Mouse (Mus musculus) intestine, postnatal 0 days (tissue): ENCODE measurements around the gene Cxadr. TPM values are rescaled to one million over a fixed set of nuclear protein-coding genes. Genes with fewer than 3 reads are reported as not detected.

Source experiments
- ATAC-seq: fragments of 200-750 bp; cut with Nextera tagmentation; 2 replicates; pipeline ENCODE4 v1.8.0; 2017; ENCODE audit warnings: mild to moderate bottlenecking, moderate TSS enrichment, moderate library complexity
- H3K27ac ChIP-seq: fragments of 300-500 bp; sonication (generic); 2 replicates; pipeline ENCODE4 v1.5.1; 2014; ENCODE audit warnings: mild to moderate bottlenecking, low read depth, low read length, moderate library complexity
- H3K27me3 ChIP-seq: fragments of 300-500 bp; sonication (generic); replicated peaks from 2 replicates; pipeline ENCODE4 v1.6.1; 2014; ENCODE audit warnings: low read length, mixed read lengths; ENCODE audit not compliant: control insufficient read depth, insufficient read depth
- H3K36me3 ChIP-seq: fragments of 300-500 bp; sonication (generic); 2 replicates; pipeline ENCODE4 v1.6.1; 2014; ENCODE audit warnings: mild to moderate bottlenecking, moderate library complexity; ENCODE audit not compliant: control insufficient read depth, insufficient read depth
- H3K4me1 ChIP-seq: fragments of 300-500 bp; sonication (generic); replicated peaks from 2 replicates; pipeline ENCODE4 v1.6.1; 2014; ENCODE audit warnings: antibody characterized with exemption, low read length, mixed read lengths; ENCODE audit not compliant: control insufficient read depth, insufficient read depth
- H3K4me2 ChIP-seq: fragments of 300-500 bp; sonication (generic); replicated peaks from 2 replicates; pipeline ENCODE4 v1.6.1; 2014; ENCODE audit warnings: low read depth, mild to moderate bottlenecking, moderate library complexity
- H3K4me3 ChIP-seq: fragments of 300-500 bp; sonication (generic); 2 replicates; pipeline ENCODE4 v1.5.1; 2014; ENCODE audit warnings: low read depth, low read length
- H3K9ac ChIP-seq: fragments of 300-500 bp; sonication (generic); 2 replicates; pipeline ENCODE4 v1.6.1; 2014; ENCODE audit warnings: mild to moderate bottlenecking, low read depth, low read length
- H3K9me3 ChIP-seq: fragments of 300-500 bp; sonication (generic); 2 replicates; pipeline ENCODE4 v1.6.1; 2016; ENCODE audit warnings: mixed run types; ENCODE audit not compliant: control insufficient read depth
- CTCF ChIP-seq: sonication (generic); IDR thresholded peaks from 2 replicates; pipeline ENCODE4 v1.5.1; 2016; ENCODE audit warnings: low read depth, mild to moderate bottlenecking, control low read depth, antibody characterized with exemption, moderate library complexity
- WGBS: fragments of 180-500 bp; shearing (Covaris S2); extraction: QIAGEN DNeasy Blood & Tissue Kit; methylation state at CpG from one replicate; pipeline ENCODE4 v1.1.7; 2014; 5-methylcytosine and 5-hydroxymethylcytosine counted together
- polyA plus RNA-seq: library from polyadenylated mRNA; unstranded; fragments of >200 nt; fragmentation: Nextera tagmentation; extraction: Ambion mirVana; gene quantifications from 2 replicates; pipeline ENCODE4 v1.2.1, GENCODE M21; 2015

Cxadr gene
- polyA plus RNA-seq, 1 experiment from 2014 or later: 55.9 TPM

- TF ChIP-seq CTCF: no peak
- H3K9me3 ChIP-seq: no peaks in the 10 kb centered on the region
- H3K27ac ChIP-seq: no peak overlapping the region
- ATAC-seq: no peak
- H3K4me3 ChIP-seq: no peak overlapping the region
- H3K4me1 ChIP-seq: no peaks in the 10 kb centered on the region
- H3K36me3 ChIP-seq: peaks cover 26% of the 10 kb centered on the region
- H3K9ac ChIP-seq: no peak overlapping the region
- no peak overlapping the region for H3K4me2 ChIP-seq
- H3K27me3 ChIP-seq: no peaks in the 10 kb centered on the region
- WGBS: 62% methylated on average over 7 of the region's 7 CpGs
These were observed 70.3 kb downstream of the Cxadr start for GRCm38 (mm10) chr16:78371491-78372046.

DNA sequence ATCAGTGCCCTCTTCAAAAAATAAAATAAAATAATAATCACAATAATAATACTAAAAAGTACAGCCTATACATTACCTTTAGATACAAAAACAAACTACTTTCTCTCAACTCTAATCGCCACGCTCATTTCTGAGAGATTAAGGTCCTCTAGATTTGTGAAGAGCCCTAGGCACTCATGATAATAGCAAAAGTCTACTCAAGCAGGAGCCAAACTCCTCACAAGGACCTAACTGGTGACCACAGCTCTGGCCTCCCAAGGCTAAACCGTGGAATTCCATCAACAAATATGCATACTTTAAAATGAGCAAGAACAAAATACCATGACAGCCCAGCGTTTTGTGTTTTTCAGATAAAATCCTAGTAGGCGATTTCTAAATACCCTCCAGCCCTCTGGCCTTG is 71.5 kb downstream of the Cxadr start:
- TF ChIP-seq CTCF: no peak
- H3K4me3 ChIP-seq: no peak overlapping the region
- H3K4me1 ChIP-seq: no peaks in the 10 kb centered on the region
- no peak for ATAC-seq
- no peak overlapping the region for H3K4me2 ChIP-seq
- no peaks in the 10 kb centered on the region for H3K9me3 ChIP-seq
- 92% methylated on average over 5 of the region's 5 CpGs for WGBS
- H3K36me3 ChIP-seq: peaks cover 20% of the 10 kb centered on the region
- H3K27me3 ChIP-seq: no peaks in the 10 kb centered on the region
- no peak overlapping the region for H3K27ac ChIP-seq
- H3K9ac ChIP-seq: no peak overlapping the region

DNA sequence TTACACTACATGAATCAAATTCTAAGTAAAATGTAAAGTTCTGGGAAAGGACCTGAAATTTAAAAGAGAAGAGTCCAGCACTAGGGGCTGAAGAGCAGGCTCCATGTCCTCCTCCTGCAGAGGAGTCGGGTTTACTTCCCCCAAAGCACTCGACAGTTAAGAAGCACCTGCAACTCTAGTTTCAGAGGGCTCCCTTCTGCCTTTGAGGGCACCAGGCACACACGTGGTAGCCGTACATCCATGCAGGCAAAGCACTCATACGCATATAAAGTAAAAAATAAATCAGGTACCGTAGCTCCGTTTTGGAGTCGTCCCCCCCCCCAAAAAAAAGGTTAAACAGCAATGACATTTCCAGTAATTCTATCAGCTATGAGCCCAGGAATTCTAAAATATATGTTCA is 72.5 kb downstream of the Cxadr start:
- H3K4me1 ChIP-seq: no peaks in the 10 kb centered on the region
- no peak overlapping the region for H3K4me3 ChIP-seq
- H3K27ac ChIP-seq: no peak overlapping the region
- H3K4me2 ChIP-seq: no peak overlapping the region
- H3K9ac ChIP-seq: no peak overlapping the region
- no peak for TF ChIP-seq CTCF
- no peaks in the 10 kb centered on the region for H3K27me3 ChIP-seq
- WGBS: 75% methylated on average over 8 of the region's 8 CpGs
- H3K36me3 ChIP-seq: peaks cover 19% of the 10 kb centered on the region
- no peaks in the 10 kb centered on the region for H3K9me3 ChIP-seq
- no peak for ATAC-seq

DNA sequence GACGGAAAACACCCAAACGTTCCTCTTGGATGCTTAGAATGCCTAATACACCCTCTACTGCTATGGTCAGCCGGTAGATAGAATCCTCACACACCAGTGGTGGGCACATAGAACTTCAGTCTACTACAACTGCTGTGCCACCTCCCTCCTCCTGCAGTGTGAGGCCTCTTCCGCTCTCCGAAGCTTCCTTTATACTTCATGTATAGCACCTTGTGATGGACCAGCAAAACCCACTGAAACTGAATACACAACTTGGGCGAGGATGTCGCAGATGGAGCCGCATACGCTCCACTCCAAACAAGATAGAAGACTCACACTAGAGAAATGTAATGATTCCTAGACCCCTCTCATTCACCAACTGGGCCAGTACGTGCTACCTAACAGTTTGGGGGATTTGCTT is 73.9 kb downstream of the Cxadr start:
- H3K9ac ChIP-seq: 0 out of 2 replicates have a peak overlapping the region, but pooled peaks have one; percentile 98
- no peaks in the 10 kb centered on the region for H3K4me1 ChIP-seq
- no peaks in the 10 kb centered on the region for H3K9me3 ChIP-seq
- WGBS: 43% methylated on average over 10 of the region's 10 CpGs
- H3K27me3 ChIP-seq: no peaks in the 10 kb centered on the region
- H3K4me2 ChIP-seq: peak overlapping the region; percentile 88
- ATAC-seq: no peak
- H3K4me3 ChIP-seq: peak overlapping the region; percentile 92
- H3K36me3 ChIP-seq: peaks cover 8% of the 10 kb centered on the region; the same call in 1 of the 2 replicates
- no peak overlapping the region for H3K27ac ChIP-seq
- TF ChIP-seq CTCF: no peak

- H3K27ac ChIP-seq: peak overlapping the region; percentile 76
- H3K4me3 ChIP-seq: peak overlapping the region; percentile 92
- H3K9ac ChIP-seq: peak overlapping the region; percentile 98
- peak; percentile 59 for ATAC-seq
- WGBS: under 1% methylated on average over 76 of the region's 100 CpGs
- H3K36me3 ChIP-seq: peaks cover 8% of the 10 kb centered on the region; the same call in 1 of the 2 replicates
- H3K4me1 ChIP-seq: no peaks in the 10 kb centered on the region
- no peak for TF ChIP-seq CTCF
- H3K9me3 ChIP-seq: no peaks in the 10 kb centered on the region
- no peaks in the 10 kb centered on the region for H3K27me3 ChIP-seq
- H3K4me2 ChIP-seq: peak overlapping the region; percentile 88
These were observed 74.8 kb downstream of the Cxadr start for GRCm38 (mm10) chr16:78375821-78376691.

GRCm38 (mm10) chr16:78376745-78377570 is 75.7 kb downstream of the Cxadr start, which contains the start of gene Btg3:
Gene Btg3 (minus strand): TSS chr16:78377192.
- Histone ChIP-seq H3K9ac (peak within 1 kb of the TSS; percentile 98), H3K4me3 (peak within 1 kb of the TSS; percentile 92), H3K36me3 (peaks cover 6% of the 10 kb centered on the region; the same call in 1 of the 2 replicates), H3K4me2 (peak within 1 kb of the TSS; percentile 88), H3K27me3 (no peaks in the 10 kb centered on the region), H3K27ac (peak within 1 kb of the TSS; percentile 76), H3K9me3 (no peaks in the 10 kb centered on the region), H3K4me1 (no peaks in the 10 kb centered on the region)
- ATAC-seq: peak; percentile 97
- peak; percentile 1; the same call in 1 of the 2 replicates for TF ChIP-seq CTCF
- 4% methylated on average over 39 of the region's 57 CpGs for WGBS
